Comparison of ENCODE assay signal across 21 mouse cellular contexts in genomic region chr4:136401806-136402205, GRCm38 (mm10). TPM values are rescaled to one million over a fixed set of nuclear protein-coding genes. Genes with fewer than 3 reads are reported as not detected.
A peak's percentile ranks its signal among the peaks of the same experiment; 100 is the strongest.
DNase-seq lines count a peak whose midpoint lies in the region; TF ChIP-seq lines count a peak whose summit lies in the region.
"Had no signal": no experiment of that assay in that cellular context is flagged by ENCODE, and none has a peak within 500 bp of the region (broad histone marks: within the 10 kb centered on the region; RNA-seq: fewer than 3 reads in every experiment).

No protein-coding gene starts in this region.

- in situ Hi-C loops in CH12.LX (cut with MboI; ENCODE audit: low pct_ligation_motif_present, low pct_unique_long_range_greater_than_20kb, low sequenced_read_pairs): no loop called here

- H3K27ac ChIP-seq in CH12.LX (ENCODE audit: insufficient read depth, low read depth): no peak overlapping the region
- H3K27ac ChIP-seq: embryonic facial prominence, embryonic 10.5 days; embryonic facial prominence, embryonic 12.5 days; forebrain, embryonic 13.5 days; forebrain, embryonic 15.5 days had no signal

- no peaks in the 10 kb centered on the region for H3K79me2 ChIP-seq in CH12.LX (replicated peaks; ENCODE audit: control insufficient read depth, extremely low read depth, insufficient read depth, poor library complexity, severe bottlenecking)

- no peak for TF ChIP-seq POLR2A in CH12.LX (IDR thresholded peaks at IDR 0.05; ENCODE audit: low read depth, low read length)

- 0 out of 4 replicates have a peak, but pooled peaks cover 0 to 3% of the 10 kb centered on the region in 2 experiments for H3K4me1 ChIP-seq in CH12.LX (ENCODE audit: control insufficient read depth in 1 of 2, insufficient read depth in 2 of 2)
- H3K4me1 ChIP-seq: embryonic facial prominence, embryonic 12.5 days; forebrain, embryonic 13.5 days; forebrain, embryonic 15.5 days had no signal

- 0 out of 2 replicates have a peak overlapping the region, but pooled peaks have one; percentile 8 for H3K4me2 ChIP-seq in CH12.LX (ENCODE audit: insufficient read depth, low read depth, poor library complexity, severe bottlenecking)
- H3K4me2 ChIP-seq: embryonic facial prominence, embryonic 12.5 days; forebrain, embryonic 13.5 days; forebrain, embryonic 15.5 days had no signal

- peaks cover 25% of the 10 kb centered on the region for H3K27me3 ChIP-seq in CH12.LX (replicated peaks)
- H3K27me3 ChIP-seq: embryonic facial prominence, embryonic 12.5 days; forebrain, embryonic 13.5 days; forebrain, embryonic 15.5 days had no signal

- no peak for TF ChIP-seq RAD21 in CH12.LX (IDR thresholded peaks at IDR 0.05; ENCODE audit: low read depth, low read length)

- dilution Hi-C loops in CH12.LX (cut with MboI; ENCODE audit: extremely low pct_ligation_motif_present, extremely low pct_unique_long_range_greater_than_20kb, low sequenced_read_pairs): no loop called here

- H3K36me3 ChIP-seq in CH12.LX (replicated peaks in 1 of 2; ENCODE audit: control insufficient read depth in 1 of 2, insufficient read depth in 1 of 2, low read length in 1 of 2): no peaks in the 10 kb centered on the region
- H3K36me3 ChIP-seq: embryonic facial prominence, embryonic 10.5 days; embryonic facial prominence, embryonic 12.5 days; forebrain, embryonic 15.5 days had no signal

- TF ChIP-seq CTCF in CH12.LX (conservative IDR thresholded peaks at IDR 0.05 in 1 of 2, IDR thresholded peaks at IDR 0.05 in 1 of 2; ENCODE audit: low read depth in 2 of 2, low read length in 2 of 2): no peak

- DNase-seq in CH12.LX (ENCODE audit: extremely low read depth): no peak
- peak; percentile 30 for DNase-seq in ES-CJ7 (ENCODE audit: low read depth, low spot score)
- DNase-seq in ZHBTc4 (ENCODE audit: low read depth, low spot score): peak; percentile 66
- no peak for DNase-seq in left cerebral cortex, adult 18-20 months (ENCODE audit: low spot score in 2 of 2)
- DNase-seq in cerebellum, adult 18-20 months: no peak
- no peak for DNase-seq in T-cell, adult 2 months (ENCODE audit: low spot score)
- DNase-seq: adrenal gland, postnatal 10 days; B cell, adult 2 months; cerebellum, adult 11 months; cerebellum, adult 2 months; cerebellum, adult 9-10 months; cerebellum, postnatal 10 days; cerebellum, postnatal 25 days; forebrain, postnatal 0 days had no signal

- H3K4me3 ChIP-seq in CH12.LX (replicated peaks in 1 of 3; ENCODE audit: low read depth in 2 of 3, low read length in 2 of 3, poor library complexity in 1 of 3): no peak overlapping the region
- H3K4me3 ChIP-seq: embryonic facial prominence, embryonic 10.5 days; embryonic facial prominence, embryonic 12.5 days; forebrain, embryonic 13.5 days; forebrain, embryonic 15.5 days had no signal

- peaks cover 3% of the 10 kb centered on the region for H3K9me3 ChIP-seq in CH12.LX (replicated peaks; ENCODE audit: low read length)
- H3K9me3 ChIP-seq: embryonic facial prominence, embryonic 10.5 days; embryonic facial prominence, embryonic 12.5 days; forebrain, embryonic 13.5 days; forebrain, embryonic 15.5 days had no signal

- TF ChIP-seq EP300 in CH12.LX (IDR thresholded peaks at IDR 0.05; ENCODE audit: low read length): no peak

- H3K9ac ChIP-seq in CH12.LX (ENCODE audit: insufficient read depth, low read depth): no peak overlapping the region
- H3K9ac ChIP-seq: embryonic facial prominence, embryonic 12.5 days; forebrain, embryonic 13.5 days; forebrain, embryonic 15.5 days; forebrain, postnatal 0 days had no signal

TF ChIP-seq in CH12.LX, 34 proteins besides CTCF, POLR2A, EP300 and RAD21:
- 0 out of 2 replicates have a peak, but pooled peaks have one; percentile 34 for TF ChIP-seq HCFC1 (IDR thresholded peaks at IDR 0.05; ENCODE audit: low read depth, low read length)
- no peak for TF ChIP-seq JUN (IDR thresholded peaks at IDR 0.05; ENCODE audit: insufficient read depth, low read depth, low read length)

RNA-seq across cellular contexts. Expression of gene Htr1d, which starts 21.5 kb away (rescaled TPM):
- total RNA-seq in CH12.LX (2012; rRNA removed) (not detected in 2 replicates), CH12.LX (2014; rRNA removed) (not detected in 2 replicates)
- not detected in 2 replicates for polyA plus RNA-seq in CH12.LX (2012; ENCODE audit: insufficient read length, low read depth)
- total RNA-seq in left cerebral cortex, adult 18-20 months (2021): 1 to 10 TPM; 5.7 to 5.9 TPM
- total RNA-seq: adrenal gland, postnatal 25 days; MEL had no signal
- polyA plus RNA-seq: CD4-positive, CD25-positive, alpha-beta regulatory T cell, adult 4 months had no signal

Comparison
In these comparisons a context has a peak if more than half of its experiments do, and no peak if none do; other contexts are left out.
1. DNase-seq: peak in ES-CJ7 (single experiment) and ZHBTc4 (single experiment); none in CH12.LX (single experiment), left cerebral cortex, adult 18-20 months (0 of 2), cerebellum, adult 18-20 months (0 of 2) and T-cell, adult 2 months (single experiment).
2. RNA of gene Htr1d, which starts 21.5 kb away (total RNA-seq): 5.7 to 5.9 TPM in left cerebral cortex, adult 18-20 months; not detected in CH12.LX; every median in the first group is over 4 times any median in the second.